Mouse (Mus musculus): ENCODE measurements around the gene Fgl2. TPM values are rescaled to one million over a fixed set of nuclear protein-coding genes. Genes with fewer than 3 reads are reported as not detected.
A peak's percentile ranks its signal among the peaks of the same experiment; 100 is the strongest.

The Fgl2 gene
- polyA plus RNA-seq, 1 experiment from 2014 or later, result 5.1 TPM

GRCm38 (mm10) chr5:21381986-21382385, 9.5 kb downstream of the Fgl2 start:
- 34% methylated on average over 6 of the region's 6 CpGs for WGBS
- ATAC-seq (ENCODE audit: low read depth), result no peak
- no peaks in the 10 kb centered on the region for H3K27me3 ChIP-seq (ENCODE audit: control insufficient read depth, insufficient read depth, low read length)
- H3K27ac ChIP-seq (ENCODE audit: low read depth, low read length), result no peak overlapping the region
- H3K4me3 ChIP-seq (ENCODE audit: low read depth, low read length), result no peak overlapping the region
- no peaks in the 10 kb centered on the region for H3K4me1 ChIP-seq (ENCODE audit: control insufficient read depth, insufficient read depth, low read length)
- no peaks in the 10 kb centered on the region for H3K36me3 ChIP-seq (ENCODE audit: control insufficient read depth, insufficient read depth, low read length)
- no peak overlapping the region for H3K9ac ChIP-seq (replicated peaks; ENCODE audit: low read depth, low read length)
- H3K4me2 ChIP-seq (ENCODE audit: low read depth, low read length), result no peak overlapping the region
- no peaks in the 10 kb centered on the region for H3K9me3 ChIP-seq (ENCODE audit: control insufficient read depth, low read length)

GRCm38 (mm10) chr5:21382678-21383077, 10.2 kb downstream of the Fgl2 start:
- whole genome bisulfite sequencing, result 74% methylated on average over 6 of the region's 6 CpGs
- Histone ChIP-seq H3K9ac (replicated peaks; ENCODE audit: low read depth, low read length) (no peak overlapping the region), H3K36me3 (ENCODE audit: control insufficient read depth, insufficient read depth, low read length) (no peaks in the 10 kb centered on the region)

GRCm38 (mm10) chr5:21383392-21384251, 11.2 kb downstream of the Fgl2 start:
- H3K27me3 ChIP-seq (ENCODE audit: control insufficient read depth, insufficient read depth, low read length), result no peaks in the 10 kb centered on the region
- H3K4me3 ChIP-seq (ENCODE audit: low read depth, low read length), result no peak overlapping the region
- H3K27ac ChIP-seq (ENCODE audit: low read depth, low read length), result no peak overlapping the region
- WGBS, result 55% methylated on average over 14 of the region's 14 CpGs
- H3K4me1 ChIP-seq (ENCODE audit: control insufficient read depth, insufficient read depth, low read length), result no peaks in the 10 kb centered on the region
- no peak for ATAC-seq (ENCODE audit: low read depth)
- no peak overlapping the region for H3K9ac ChIP-seq (replicated peaks; ENCODE audit: low read depth, low read length)
- H3K36me3 ChIP-seq (ENCODE audit: control insufficient read depth, insufficient read depth, low read length), result no peaks in the 10 kb centered on the region
- H3K4me2 ChIP-seq (ENCODE audit: low read depth, low read length), result no peak overlapping the region
- H3K9me3 ChIP-seq (ENCODE audit: control insufficient read depth, low read length), result no peaks in the 10 kb centered on the region

More at GRCm38 (mm10) chr5:21382678-21383077, 10.2 kb downstream of the Fgl2 start:
- no peaks in the 10 kb centered on the region for H3K4me1 ChIP-seq (ENCODE audit: control insufficient read depth, insufficient read depth, low read length)
- H3K9me3 ChIP-seq (ENCODE audit: control insufficient read depth, low read length), result no peaks in the 10 kb centered on the region
- H3K27me3 ChIP-seq (ENCODE audit: control insufficient read depth, insufficient read depth, low read length), result no peaks in the 10 kb centered on the region
- no peak overlapping the region for H3K4me3 ChIP-seq (ENCODE audit: low read depth, low read length)
- no peak overlapping the region for H3K27ac ChIP-seq (ENCODE audit: low read depth, low read length)
- ATAC-seq (ENCODE audit: low read depth), result 0 out of 2 replicates have a peak, but pooled peaks have one; percentile 14
- no peak overlapping the region for H3K4me2 ChIP-seq (ENCODE audit: low read depth, low read length)

GRCm38 (mm10) chr5:21384252-21384960, 12.0 kb downstream of the Fgl2 start:
- Histone ChIP-seq H3K27me3 (ENCODE audit: control insufficient read depth, insufficient read depth, low read length) (no peaks in the 10 kb centered on the region), H3K4me3 (ENCODE audit: low read depth, low read length) (no peak overlapping the region), H3K4me2 (ENCODE audit: low read depth, low read length) (no peak overlapping the region), H3K9ac (replicated peaks; ENCODE audit: low read depth, low read length) (no peak overlapping the region), H3K36me3 (ENCODE audit: control insufficient read depth, insufficient read depth, low read length) (no peaks in the 10 kb centered on the region), H3K27ac (ENCODE audit: low read depth, low read length) (no peak overlapping the region), H3K9me3 (ENCODE audit: control insufficient read depth, low read length) (no peaks in the 10 kb centered on the region), H3K4me1 (ENCODE audit: control insufficient read depth, insufficient read depth, low read length) (no peaks in the 10 kb centered on the region)
- 81% methylated on average over 13 of the region's 13 CpGs for WGBS
- no peak for ATAC-seq (ENCODE audit: low read depth)

GRCm38 (mm10) chr5:21384976-21385375, 12.5 kb downstream of the Fgl2 start:
- H3K9ac ChIP-seq (replicated peaks; ENCODE audit: low read depth, low read length), result no peak overlapping the region
- H3K27me3 ChIP-seq (ENCODE audit: control insufficient read depth, insufficient read depth, low read length), result no peaks in the 10 kb centered on the region
- no peak overlapping the region for H3K4me2 ChIP-seq (ENCODE audit: low read depth, low read length)
- no peak overlapping the region for H3K27ac ChIP-seq (ENCODE audit: low read depth, low read length)
- 97% methylated on average over 9 of the region's 9 CpGs for WGBS
- H3K9me3 ChIP-seq (ENCODE audit: control insufficient read depth, low read length), result no peaks in the 10 kb centered on the region
- H3K4me1 ChIP-seq (ENCODE audit: control insufficient read depth, insufficient read depth, low read length), result no peaks in the 10 kb centered on the region
- H3K36me3 ChIP-seq (ENCODE audit: control insufficient read depth, insufficient read depth, low read length), result no peaks in the 10 kb centered on the region
- no peak for ATAC-seq (ENCODE audit: low read depth)
- H3K4me3 ChIP-seq (ENCODE audit: low read depth, low read length), result no peak overlapping the region

- Histone ChIP-seq H3K27me3 (ENCODE audit: control insufficient read depth, insufficient read depth, low read length) (no peaks in the 10 kb centered on the region), H3K4me2 (ENCODE audit: low read depth, low read length) (no peak overlapping the region), H3K4me3 (ENCODE audit: low read depth, low read length) (no peak overlapping the region), H3K9ac (replicated peaks; ENCODE audit: low read depth, low read length) (no peak overlapping the region), H3K27ac (ENCODE audit: low read depth, low read length) (no peak overlapping the region), H3K36me3 (ENCODE audit: control insufficient read depth, insufficient read depth, low read length) (no peaks in the 10 kb centered on the region), H3K9me3 (ENCODE audit: control insufficient read depth, low read length) (no peaks in the 10 kb centered on the region), H3K4me1 (ENCODE audit: control insufficient read depth, insufficient read depth, low read length) (no peaks in the 10 kb centered on the region)
- no peak for ATAC-seq (ENCODE audit: low read depth)
- 89% methylated on average over 4 of the region's 4 CpGs for WGBS
Observed at GRCm38 (mm10) chr5:21386432-21386831, 14.0 kb downstream of the Fgl2 start.

- no peak overlapping the region for H3K9ac ChIP-seq (replicated peaks; ENCODE audit: low read depth, low read length)
- H3K36me3 ChIP-seq (ENCODE audit: control insufficient read depth, insufficient read depth, low read length), result no peaks in the 10 kb centered on the region
- H3K4me3 ChIP-seq (ENCODE audit: low read depth, low read length), result no peak overlapping the region
- H3K9me3 ChIP-seq (ENCODE audit: control insufficient read depth, low read length), result no peaks in the 10 kb centered on the region
- H3K4me1 ChIP-seq (ENCODE audit: control insufficient read depth, insufficient read depth, low read length), result no peaks in the 10 kb centered on the region
- H3K27ac ChIP-seq (ENCODE audit: low read depth, low read length), result no peak overlapping the region
- ATAC-seq (ENCODE audit: low read depth), result no peak
- no peak overlapping the region for H3K4me2 ChIP-seq (ENCODE audit: low read depth, low read length)
- H3K27me3 ChIP-seq (ENCODE audit: control insufficient read depth, insufficient read depth, low read length), result no peaks in the 10 kb centered on the region
Observed at GRCm38 (mm10) chr5:21387340-21387739, 14.9 kb downstream of the Fgl2 start.

- no peak for ATAC-seq (ENCODE audit: low read depth)
- WGBS, result 84% methylated on average over 4 of the region's 4 CpGs
- Histone ChIP-seq H3K27ac (ENCODE audit: low read depth, low read length) (no peak overlapping the region), H3K4me2 (ENCODE audit: low read depth, low read length) (no peak overlapping the region), H3K36me3 (ENCODE audit: control insufficient read depth, insufficient read depth, low read length) (no peaks in the 10 kb centered on the region), H3K4me3 (ENCODE audit: low read depth, low read length) (no peak overlapping the region), H3K9me3 (ENCODE audit: control insufficient read depth, low read length) (no peaks in the 10 kb centered on the region), H3K4me1 (ENCODE audit: control insufficient read depth, insufficient read depth, low read length) (no peaks in the 10 kb centered on the region), H3K27me3 (ENCODE audit: control insufficient read depth, insufficient read depth, low read length) (no peaks in the 10 kb centered on the region), H3K9ac (replicated peaks; ENCODE audit: low read depth, low read length) (no peak overlapping the region)
Observed at GRCm38 (mm10) chr5:21388855-21389254, 16.4 kb downstream of the Fgl2 start.
